Mouse (Mus musculus) urinary bladder, postnatal 10 days (tissue): Measurements from ENCODE around the gene Lyzl6.

ENCODE experiments used
- DNase-seq: peaks from one replicate; pipeline ENCODE4 v3.0.0; 2022; ENCODE audit warnings: low spot score

Gene Lyzl6

DNA sequence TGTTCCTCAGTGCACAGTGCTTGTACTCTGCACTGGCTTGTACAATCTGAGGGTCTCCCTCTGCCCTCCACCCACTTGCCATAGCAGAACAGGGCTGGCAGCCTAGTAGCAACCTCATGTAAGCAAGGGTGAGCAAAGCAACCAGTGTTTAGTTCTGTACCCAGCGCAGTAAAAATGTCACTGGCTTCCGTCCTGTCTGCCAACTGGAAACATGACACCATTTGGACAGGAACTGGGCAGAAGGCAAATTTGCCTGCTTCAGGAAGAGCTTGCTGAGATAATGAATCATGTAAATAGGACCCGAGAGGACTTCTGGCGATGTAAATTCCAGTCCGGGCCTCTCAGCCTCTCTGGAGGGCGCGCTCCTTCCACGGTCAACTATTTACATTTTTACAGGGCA lies 7.0 kb upstream of the Lyzl6 start:
- DNase-seq: no peak

DNA sequence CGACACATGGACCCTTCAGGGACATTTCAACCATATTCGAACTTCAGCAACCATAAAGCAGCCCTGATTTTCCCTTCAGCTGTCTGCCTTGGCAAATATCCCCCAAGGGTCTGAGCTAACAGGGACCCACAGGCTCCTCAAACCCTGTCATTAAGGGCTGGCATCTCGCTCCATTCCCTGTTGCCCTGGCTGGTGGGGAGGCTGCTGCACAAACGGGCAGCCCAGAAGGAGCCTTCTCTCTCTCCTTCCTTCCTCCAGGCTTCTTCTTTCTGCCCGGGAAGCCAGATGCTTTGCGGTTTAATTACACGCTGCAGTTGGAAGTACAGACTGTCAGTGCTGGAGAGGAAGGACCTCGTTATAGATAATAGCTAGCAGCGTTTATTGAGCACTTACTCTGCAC lies 4.5 kb upstream of the Lyzl6 start:
- DNase-seq: no peak

DNA sequence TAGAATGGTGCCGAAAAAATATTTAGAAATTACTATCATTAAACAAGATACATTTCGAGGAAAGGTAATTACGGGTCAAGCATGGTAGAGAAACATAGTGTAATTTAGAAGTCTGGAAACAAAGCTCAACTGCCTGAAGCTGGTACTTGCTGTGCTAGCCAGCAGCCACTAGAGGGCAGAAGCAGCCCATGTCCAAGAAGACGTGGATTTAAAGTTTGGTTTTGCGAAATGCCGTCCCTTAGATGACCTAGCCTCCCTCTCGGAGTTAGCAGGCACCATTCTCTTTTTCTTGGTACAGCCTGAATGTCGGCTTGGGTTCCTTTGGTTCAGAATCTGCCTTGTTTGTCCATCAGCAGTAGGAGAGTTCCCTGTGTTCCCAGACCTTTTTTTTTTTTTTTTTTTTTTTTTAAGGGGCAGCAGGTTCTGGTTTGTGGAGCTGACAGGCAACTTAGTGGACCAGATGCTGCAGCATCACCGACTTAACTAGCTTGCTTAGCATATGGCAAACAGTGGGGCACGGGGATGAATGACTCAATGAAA lies 787 bp upstream of the Lyzl6 start:
- no peak for DNase-seq

DNA sequence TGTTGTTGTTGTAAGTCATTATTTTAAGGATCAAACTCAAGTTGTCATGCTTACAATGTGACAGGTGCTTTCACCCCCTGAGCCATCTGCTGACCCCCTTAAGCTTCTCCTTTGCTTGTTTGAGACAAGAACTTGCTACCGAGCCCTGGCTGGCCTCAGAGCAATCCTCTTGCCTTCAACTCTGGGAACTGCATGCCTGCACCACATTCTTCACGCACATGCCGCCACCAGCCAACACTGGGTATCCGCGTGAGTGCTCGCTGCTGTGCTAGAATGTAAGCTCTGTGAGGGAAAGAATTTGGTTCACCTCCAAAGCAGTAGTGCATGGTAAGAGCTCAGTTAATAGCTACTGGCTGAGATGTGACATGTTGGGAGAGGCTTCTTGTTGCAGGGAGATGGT lies 2.4 kb downstream of the Lyzl6 start:
- no peak for DNase-seq

DNA sequence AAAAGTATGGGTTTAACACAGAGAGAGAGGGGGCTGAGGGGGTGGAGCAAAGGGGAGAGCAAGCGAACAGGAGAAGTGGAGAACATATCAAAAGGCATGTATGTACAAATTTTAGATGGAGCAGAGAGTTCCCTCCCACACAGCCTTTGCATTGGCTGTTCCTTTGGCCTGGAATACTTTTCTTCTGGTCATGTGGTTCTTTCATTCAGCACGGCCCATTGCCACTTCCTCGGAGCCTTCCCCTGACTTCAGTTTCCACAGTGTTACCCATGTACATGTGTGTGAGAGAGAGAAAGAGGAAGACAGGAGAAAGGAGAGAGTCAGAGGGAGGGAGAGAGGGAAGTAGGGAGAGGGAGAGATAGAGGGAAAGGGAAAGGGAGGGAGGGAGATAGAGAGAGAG lies 3.2 kb downstream of the Lyzl6 start:
- DNase-seq: no peak

DNA sequence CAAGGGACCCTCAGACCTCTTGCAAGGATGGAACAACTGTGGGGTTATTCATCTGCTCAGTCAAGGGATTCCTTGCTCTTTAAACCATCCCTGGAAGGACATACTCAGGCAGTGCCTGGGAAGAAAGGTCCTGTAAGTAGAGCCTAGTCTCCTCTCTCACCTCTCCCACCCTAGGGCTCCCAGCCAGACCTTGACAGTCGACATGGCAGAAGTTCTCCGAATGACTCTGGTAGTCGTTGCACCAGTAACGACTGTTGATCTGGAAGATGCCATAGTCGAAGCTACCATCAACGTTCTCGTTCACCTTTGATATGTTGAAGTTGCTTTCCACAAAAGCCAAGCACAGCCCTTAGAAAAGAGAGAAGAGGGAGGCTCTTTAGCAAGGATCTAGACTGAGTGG lies 3.9 kb downstream of the Lyzl6 start:
- no peak for DNase-seq

DNA sequence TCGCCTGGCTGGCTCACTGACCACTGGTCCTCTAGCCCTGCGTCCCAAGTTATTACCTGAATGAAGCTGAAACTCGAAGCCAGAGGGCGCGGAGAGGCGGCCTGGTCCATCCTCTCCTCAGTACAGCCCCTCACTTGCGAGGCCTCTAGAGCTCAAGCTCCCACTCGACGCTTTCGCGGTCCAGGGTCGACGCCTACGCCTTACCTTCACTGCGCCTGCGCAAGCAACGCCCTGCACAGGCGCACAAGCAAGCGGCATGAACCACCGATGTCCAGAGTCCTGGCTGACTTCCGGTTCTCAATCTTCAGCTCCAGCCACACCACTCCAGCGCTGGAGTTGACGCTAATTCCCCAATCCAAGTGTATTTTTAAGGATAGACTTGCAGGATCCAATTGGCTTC lies 11.2 kb downstream of the Lyzl6 start:
- DNase-seq: no peak

DNA sequence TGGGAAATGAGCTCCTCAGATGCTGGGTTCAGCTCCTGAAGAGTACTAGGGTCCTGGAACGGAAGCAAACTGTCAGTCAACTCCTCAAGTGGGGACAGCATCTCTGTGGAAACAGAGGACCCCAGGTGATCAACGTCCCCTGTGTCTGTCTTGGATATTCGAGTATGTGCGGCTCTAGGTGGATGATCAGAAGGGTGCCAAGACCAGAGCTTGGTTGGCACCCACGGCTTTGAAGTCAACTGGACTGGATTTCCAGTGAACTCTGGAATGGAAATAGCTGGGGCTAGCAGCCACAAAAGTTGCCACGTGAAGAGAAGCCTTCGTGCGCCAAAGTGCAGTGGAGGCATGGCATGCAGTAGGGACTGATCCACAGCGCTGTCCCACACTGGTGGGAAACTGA lies 17.6 kb downstream of the Lyzl6 start, which contains the start of gene Gm884:
Gene Gm884, minus strand, starts transcription at position 101 of the 400 bp plus-strand sequence.
- DNase-seq: no peak

DNA sequence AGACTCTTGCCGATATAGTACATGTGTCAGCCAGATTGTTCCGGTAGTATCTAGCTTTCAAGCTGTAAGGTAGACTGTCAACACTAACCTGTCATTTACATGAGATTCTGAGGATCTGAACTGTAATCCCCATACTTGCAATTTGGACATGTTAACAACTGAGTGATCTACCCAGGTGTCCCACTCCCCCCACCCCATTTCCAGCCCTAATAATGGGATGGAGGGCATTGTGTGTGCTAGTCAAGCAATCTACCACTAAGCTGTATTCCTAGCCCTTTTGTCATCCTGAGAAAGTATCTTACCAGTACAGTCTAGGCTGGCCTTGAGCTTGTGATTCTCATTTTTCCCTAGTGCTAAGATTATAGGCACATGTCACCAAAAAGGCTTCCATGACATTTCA lies 27.9 kb downstream of the Lyzl6 start:
- DNase-seq: no peak

DNA sequence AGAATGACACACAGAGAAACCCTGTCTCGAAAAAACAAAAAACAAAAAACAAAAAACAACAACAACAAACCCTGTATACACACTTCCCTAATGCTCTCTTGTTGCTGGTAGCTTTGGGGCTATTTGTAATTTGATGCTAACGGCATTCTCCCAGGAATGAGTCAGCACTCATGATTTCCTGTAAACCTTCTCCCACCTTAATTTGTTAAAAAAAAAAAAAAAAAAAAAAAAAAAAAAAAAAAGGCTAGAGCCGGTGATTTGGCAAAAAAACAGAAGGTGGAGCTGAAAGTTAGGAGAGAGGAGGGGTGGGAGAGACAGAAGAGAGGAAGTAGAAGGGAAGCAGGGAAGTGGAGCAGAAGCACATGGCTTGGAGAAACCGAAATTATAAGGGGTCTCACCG lies 32.1 kb downstream of the Lyzl6 start:
- DNase-seq: no peak
